Mouse (Mus musculus): ENCODE results near the gene Ripply2.
"Not testable (repeated sequence)": the region's sequence is repeated elsewhere in the genome, so short reads cannot be mapped to it uniquely, and the experiment has no call there.

Gene Ripply2

GRCm38 (mm10) chr9:87015288-87015937 lies at the start of gene Ripply2:
Gene Ripply2, plus strand, starts transcription at chr9:87015537.
- in situ Hi-C loops (cut with MboI, MseI) = loop anchor here (25.0 kb wide), 1 partner anchor 428 kb away; no protein-coding TSS in a partner anchor

GRCm38 (mm10) chr9:86972471-86972870 lies 42.9 kb upstream of the Ripply2 start:
- in situ Hi-C loops (cut with MboI, MseI) = not testable (repeated sequence)

GRCm38 (mm10) chr9:86973562-86973961 lies 41.8 kb upstream of the Ripply2 start:
- in situ Hi-C loops (cut with MboI, MseI) = no loop called here

- in situ Hi-C loops (cut with MboI, MseI) = no loop called here
Observed at GRCm38 (mm10) chr9:86976896-86977295, 38.4 kb upstream of the Ripply2 start.

- in situ Hi-C loops (cut with MboI, MseI) = no loop called here
Observed at GRCm38 (mm10) chr9:86978257-86978907, 37.0 kb upstream of the Ripply2 start.

- in situ Hi-C loops (cut with MboI, MseI) = no loop called here
Observed at GRCm38 (mm10) chr9:86980048-86980447, 35.3 kb upstream of the Ripply2 start.

GRCm38 (mm10) chr9:86980942-86981341 lies 34.4 kb upstream of the Ripply2 start:
- in situ Hi-C loops (cut with MboI, MseI) = no loop called here

- in situ Hi-C loops (cut with MboI, MseI) = no loop called here
Observed at GRCm38 (mm10) chr9:86981551-86981950, 33.8 kb upstream of the Ripply2 start.

GRCm38 (mm10) chr9:86984583-86984982 lies 30.8 kb upstream of the Ripply2 start:
- in situ Hi-C loops (cut with MboI, MseI) = no loop called here

- in situ Hi-C loops (cut with MboI, MseI) = no loop called here
Observed at GRCm38 (mm10) chr9:86985105-86985504, 30.2 kb upstream of the Ripply2 start.

- in situ Hi-C loops (cut with MboI, MseI) = no loop called here
Observed at GRCm38 (mm10) chr9:86986703-86987296, 28.5 kb upstream of the Ripply2 start.

GRCm38 (mm10) chr9:86989822-86990221 lies 25.5 kb upstream of the Ripply2 start:
- in situ Hi-C loops (cut with MboI, MseI) = no loop called here

- in situ Hi-C loops (cut with MboI, MseI) = no loop called here
Observed at GRCm38 (mm10) chr9:86991758-86992157, 23.6 kb upstream of the Ripply2 start.

- in situ Hi-C loops (cut with MboI, MseI) = no loop called here
Observed at GRCm38 (mm10) chr9:86997046-86997691, 18.2 kb upstream of the Ripply2 start.

- in situ Hi-C loops (cut with MboI, MseI) = loop anchor here (25.0 kb wide), 1 partner anchor 413 kb away; no protein-coding TSS in a partner anchor
Observed at GRCm38 (mm10) chr9:86999956-87000582, 15.3 kb upstream of the Ripply2 start.

- in situ Hi-C loops (cut with MboI, MseI) = loop anchor here (25.0 kb wide), 1 partner anchor 418 kb away; no protein-coding TSS in a partner anchor
Observed at GRCm38 (mm10) chr9:87004701-87005434, 10.5 kb upstream of the Ripply2 start.

GRCm38 (mm10) chr9:87005435-87005779 lies 9.9 kb upstream of the Ripply2 start:
- in situ Hi-C loops (cut with MboI, MseI) = loop anchor here (25.0 kb wide), 1 partner anchor 418 kb away; no protein-coding TSS in a partner anchor

- in situ Hi-C loops (cut with MboI, MseI) = loop anchor here (25.0 kb wide), 1 partner anchor 421 kb away; no protein-coding TSS in a partner anchor
Observed at GRCm38 (mm10) chr9:87008507-87008906, 6.8 kb upstream of the Ripply2 start.

- in situ Hi-C loops (cut with MboI, MseI) = loop anchor here (25.0 kb wide), 1 partner anchor 422 kb away; no protein-coding TSS in a partner anchor
Observed at GRCm38 (mm10) chr9:87008919-87009318, 6.4 kb upstream of the Ripply2 start.

- in situ Hi-C loops (cut with MboI, MseI) = loop anchor here (25.0 kb wide), 1 partner anchor 429 kb away; no protein-coding TSS in a partner anchor
Observed at GRCm38 (mm10) chr9:87015938-87016294, 579 bp downstream of the Ripply2 start.
